Mouse (Mus musculus): Measurements from ENCODE around the gene Brinp1. TPM values are rescaled to one million over a fixed set of nuclear protein-coding genes. Genes with fewer than 3 reads are reported as not detected.

Brinp1 gene
- total RNA-seq (2023) = not detected

GRCm38 (mm10) chr4:68954322-68954901 is at the start of gene Brinp1:
Gene Brinp1 (minus strand): TSS chr4:68954397.

